Mouse (Mus musculus): Measurements from ENCODE around the gene 4930432M17Rik.

The 4930432M17Rik gene

DNA sequence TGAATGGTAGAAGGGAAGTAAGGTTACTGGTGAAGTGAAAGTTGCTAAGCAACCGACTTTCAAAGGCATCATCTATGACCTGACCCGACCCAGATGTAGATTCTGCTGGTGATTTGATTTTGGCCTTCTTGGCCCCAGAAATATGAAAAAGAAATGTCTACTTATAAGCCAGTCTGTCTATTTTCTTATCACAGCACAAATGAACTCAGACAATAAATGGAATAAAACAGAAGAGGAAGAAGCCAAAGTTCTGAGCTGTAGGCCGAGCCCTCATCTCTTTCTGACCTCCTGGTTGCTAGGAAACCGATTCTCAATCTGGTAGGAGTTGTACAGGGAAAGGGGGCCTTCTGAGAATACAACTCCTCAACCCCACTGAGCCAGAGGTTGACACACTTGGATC is at the start of gene 4930432M17Rik:
Gene 4930432M17Rik (plus strand): TSS at position 301 of the 400 bp plus-strand sequence.
- DNase-seq (ENCODE audit: extremely low spot score) = no peak

DNA sequence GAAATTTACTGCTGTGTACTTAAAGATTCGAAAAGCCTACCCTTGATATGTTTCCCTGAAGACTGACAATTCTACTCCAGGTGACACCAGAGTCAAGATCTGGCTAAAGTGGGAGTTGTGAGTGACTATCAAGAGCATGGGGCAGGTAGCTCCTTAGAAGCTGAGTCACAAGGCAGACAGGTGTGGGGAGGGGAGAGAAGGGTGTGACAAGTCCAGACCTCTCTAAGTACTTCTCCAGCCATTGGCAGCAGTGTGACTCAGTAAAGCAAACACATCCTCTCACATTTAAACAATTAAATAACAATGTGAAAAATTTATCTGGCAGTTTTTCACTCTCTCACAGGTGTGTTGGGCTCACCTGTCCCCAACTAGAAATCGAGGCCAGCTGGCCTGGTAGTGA is 44.9 kb upstream of the 4930432M17Rik start:
- DNase-seq (ENCODE audit: extremely low spot score) = no peak

DNA sequence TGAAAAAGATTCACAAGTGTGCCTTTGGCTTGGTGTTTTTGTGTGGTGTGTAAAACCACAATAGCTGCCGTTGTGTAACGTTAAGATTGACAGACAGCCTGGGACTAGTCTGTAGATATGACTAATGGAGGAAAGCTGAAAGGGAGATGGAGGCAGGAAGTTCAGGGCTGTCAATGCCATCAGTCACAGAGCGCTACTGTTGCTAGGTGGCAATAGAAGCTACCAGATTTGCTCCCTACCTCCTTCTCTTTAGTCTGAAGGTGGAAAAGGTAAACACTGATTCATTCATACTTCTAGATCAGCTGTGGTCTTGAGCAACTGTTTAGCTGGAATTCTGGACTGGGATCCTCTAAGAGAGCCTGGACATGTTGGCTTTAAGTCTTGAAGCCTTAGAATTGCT is 44.3 kb upstream of the 4930432M17Rik start:
- no peak for DNase-seq (ENCODE audit: extremely low spot score)

DNA sequence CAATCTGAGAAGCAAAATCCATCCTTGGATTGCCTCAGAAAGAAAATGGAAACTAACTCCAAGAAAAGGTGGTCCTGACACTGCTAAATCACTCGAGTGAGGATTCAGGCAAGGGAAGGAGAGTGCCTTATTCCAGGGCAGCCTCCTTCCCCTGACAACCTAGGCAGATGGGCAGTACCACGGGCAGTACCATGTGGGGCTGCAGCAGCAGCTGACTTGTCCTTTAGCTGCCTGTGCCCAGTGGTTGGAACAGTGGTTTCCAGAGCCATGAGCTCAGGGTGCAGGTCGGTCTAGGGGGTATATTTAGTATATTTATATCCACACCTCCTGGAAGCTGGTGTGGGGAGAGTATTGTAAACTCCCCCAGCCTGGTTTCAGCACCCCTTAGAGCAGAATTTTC is 42.3 kb upstream of the 4930432M17Rik start:
- DNase-seq (ENCODE audit: extremely low spot score) = no peak

DNA sequence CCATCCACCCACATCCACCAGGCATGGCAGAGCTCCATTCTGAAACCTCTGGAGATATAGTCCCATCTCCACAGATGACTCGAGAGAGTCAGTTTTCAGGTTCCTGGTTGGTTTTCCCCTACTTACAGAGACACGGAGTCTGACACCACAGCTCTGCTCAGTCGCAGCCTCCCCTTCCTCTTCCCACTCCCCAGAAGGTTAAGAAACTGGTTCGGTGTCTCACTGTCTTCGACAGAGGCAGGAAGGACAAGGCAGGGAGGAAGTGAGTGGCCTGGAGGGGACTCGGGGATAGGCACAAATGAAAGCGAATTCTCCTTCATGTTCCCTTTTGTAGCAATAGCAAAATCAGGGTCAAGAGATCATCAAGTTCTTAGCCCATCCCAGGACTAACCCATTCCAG is 39.9 kb upstream of the 4930432M17Rik start:
- no peak for DNase-seq (ENCODE audit: extremely low spot score)

DNA sequence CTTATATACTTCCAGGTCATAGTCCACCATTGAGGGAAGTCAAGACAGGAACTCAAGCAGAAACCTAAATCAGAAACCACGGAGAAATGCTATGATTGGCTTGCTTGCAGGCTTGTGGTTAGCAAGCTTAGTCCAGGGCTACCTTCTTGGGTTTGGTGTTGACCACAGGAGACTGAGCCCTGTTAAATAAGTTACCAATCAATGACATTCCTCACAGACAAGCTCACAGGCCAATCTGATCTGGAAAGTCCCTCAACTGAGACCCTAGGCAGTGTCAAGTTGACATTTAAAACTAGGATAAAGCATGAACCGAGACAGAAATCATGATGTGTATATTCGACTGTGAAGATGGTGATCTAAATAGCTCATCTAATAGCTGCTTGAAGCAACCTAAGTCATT is 35.6 kb upstream of the 4930432M17Rik start:
- no peak for DNase-seq (ENCODE audit: extremely low spot score)

DNA sequence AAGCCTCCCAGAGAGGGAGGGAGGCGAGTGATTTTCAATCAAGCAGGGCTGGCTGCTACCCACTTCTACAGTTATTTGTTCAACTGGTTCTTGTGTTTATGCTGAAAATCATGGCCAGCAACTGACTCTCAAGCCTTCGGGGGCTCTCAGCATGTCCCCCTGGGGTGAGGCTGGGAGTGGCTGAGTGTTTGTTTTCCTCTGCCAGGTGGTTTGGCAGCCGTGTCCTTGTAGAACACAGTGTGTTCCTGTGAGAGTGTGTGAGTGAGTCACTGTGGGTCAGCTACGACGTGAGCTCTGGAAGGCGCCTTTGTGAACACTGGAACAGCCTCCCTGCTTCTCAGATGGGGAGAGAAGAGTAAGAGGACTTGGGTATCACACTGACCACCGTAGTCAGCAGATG is 35.1 kb upstream of the 4930432M17Rik start:
- no peak for DNase-seq (ENCODE audit: extremely low spot score)

DNA sequence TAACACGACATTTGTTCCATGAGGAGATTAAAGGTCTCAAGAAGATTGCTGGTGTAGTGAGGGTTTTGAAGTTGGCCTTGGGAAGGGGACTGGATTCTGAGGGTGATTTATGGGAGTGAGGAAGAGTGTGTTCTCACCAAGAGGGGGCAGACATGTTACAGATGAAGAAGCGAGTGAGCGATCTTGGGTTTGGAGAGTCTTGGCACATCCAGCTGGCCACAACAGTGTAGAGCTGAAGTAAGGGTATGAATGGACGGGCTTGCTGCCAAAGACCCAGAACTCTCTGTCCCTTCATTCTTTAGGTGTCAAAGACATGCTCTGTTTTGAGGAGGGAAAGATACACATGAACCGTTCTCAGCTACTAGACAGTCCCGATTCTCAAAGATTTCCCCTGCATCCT is 34.2 kb upstream of the 4930432M17Rik start:
- DNase-seq (ENCODE audit: extremely low spot score) = no peak

DNA sequence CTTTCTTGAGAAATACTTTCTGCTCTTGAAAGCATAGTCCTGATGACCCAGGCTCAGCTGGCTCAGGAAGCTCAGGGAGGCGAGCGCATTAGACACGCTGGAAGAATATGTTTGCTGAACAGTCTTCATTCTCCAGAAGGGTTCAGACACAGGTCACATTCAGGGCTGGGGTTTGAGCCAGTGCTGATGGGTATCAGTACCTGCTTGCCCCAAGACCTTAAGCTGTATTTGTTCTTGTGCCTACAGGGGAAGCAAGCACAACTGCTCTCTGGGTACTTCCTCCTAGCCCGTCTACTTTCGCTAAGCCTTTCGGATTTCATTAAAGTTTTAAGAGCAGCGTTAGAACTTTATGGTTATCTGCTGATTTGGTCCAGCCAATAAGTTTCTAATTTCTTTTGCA is 33.8 kb upstream of the 4930432M17Rik start:
- DNase-seq (ENCODE audit: extremely low spot score) = no peak

DNA sequence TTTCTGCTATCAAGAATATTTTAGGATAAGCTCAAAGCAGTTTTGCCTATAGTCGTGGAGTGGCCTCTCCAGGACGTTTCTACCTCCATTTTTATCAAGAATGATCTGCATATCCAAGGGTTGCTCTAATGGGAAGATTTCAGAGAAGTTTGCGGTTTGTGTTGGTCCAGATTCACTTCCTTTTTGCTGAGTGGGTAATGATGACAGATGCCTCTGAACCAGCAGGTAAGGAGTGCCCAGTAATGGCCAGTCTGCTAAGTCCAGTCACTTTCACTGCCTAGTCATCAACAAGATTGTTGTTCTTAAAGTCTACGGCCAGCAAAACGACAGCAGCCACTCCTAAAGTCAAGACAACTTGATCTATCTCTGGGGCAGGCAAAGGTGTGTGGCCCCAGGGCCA is 32.8 kb upstream of the 4930432M17Rik start:
- DNase-seq (ENCODE audit: extremely low spot score) = no peak

DNA sequence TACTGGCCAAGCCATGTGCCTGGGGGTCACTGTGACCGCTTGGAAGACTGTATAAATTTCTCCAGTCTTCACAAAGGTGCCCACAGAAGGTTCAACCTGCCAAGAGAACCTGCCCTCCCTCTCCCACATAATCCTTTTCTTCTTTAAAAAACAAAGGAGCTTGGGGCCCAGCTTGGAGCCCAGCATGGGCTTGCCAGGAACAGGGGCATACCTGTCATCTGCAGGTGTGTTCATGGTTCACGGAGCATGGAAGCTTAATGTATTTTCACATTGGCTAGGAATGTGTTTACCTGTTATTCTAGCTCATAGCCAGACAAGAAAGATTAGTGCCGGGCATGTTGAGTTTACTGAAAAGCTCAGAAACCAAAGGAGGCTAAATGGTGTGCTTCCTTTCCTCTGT is 32.3 kb upstream of the 4930432M17Rik start:
- DNase-seq (ENCODE audit: extremely low spot score) = no peak

DNA sequence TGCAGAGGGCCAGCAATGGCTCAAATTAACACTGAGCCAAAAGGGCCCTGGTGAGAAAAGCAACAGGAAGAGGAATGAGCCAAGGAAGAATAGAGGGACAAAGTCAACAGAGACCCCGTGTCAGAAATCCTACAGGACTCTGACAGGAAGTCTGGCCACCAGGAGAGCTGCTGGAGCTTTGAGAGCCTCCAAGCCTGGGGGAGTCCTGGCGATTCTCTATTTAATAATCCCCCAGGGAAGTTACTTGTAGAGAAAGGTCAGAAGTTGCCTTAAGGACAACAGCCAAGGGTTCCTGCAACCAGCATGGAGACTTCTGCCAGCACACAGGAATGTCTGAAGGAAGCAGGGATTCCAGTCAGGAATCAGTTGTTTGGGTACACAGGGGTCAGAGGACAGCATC is 30.0 kb upstream of the 4930432M17Rik start:
- no peak for DNase-seq (ENCODE audit: extremely low spot score)

DNA sequence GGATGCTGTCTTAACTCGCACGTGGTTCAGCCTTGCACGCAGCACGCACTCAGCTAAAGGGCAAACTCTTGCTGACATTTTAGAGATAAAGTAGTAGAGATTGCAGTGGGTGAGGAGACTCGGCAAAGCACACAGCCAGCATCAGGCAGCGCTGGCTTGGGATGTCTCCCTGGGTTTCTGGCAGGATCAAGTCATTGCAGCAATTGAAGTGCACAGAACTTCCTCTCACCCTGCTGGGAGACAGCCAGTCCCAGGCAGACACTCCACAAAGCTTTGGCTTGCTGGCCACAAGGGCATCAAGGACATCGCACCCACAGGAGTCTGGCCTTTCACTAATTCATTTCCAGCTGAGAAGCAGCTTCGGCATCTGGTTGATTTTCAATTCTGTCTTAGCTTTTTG is 27.3 kb upstream of the 4930432M17Rik start:
- DNase-seq (ENCODE audit: extremely low spot score) = no peak

DNA sequence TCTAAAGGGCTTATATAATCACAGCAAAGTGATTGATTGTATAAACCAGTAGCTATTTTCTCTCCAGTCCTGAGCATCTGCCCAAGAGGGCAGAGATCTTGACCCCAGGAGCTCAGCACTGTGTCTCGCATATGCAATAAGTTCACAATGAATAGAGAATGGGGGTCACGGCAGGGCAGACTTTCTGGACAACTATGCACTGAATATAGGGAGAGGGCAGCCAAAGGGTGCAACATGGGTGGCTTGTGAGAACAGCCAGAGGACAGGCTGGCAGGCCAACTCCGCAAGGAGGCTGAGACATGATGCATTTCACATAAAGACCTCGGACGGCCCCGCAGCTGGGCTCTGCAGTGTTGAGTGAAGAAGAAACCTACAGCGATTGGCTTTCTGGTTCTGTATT is 25.1 kb upstream of the 4930432M17Rik start:
- peak; percentile 50 for DNase-seq (ENCODE audit: extremely low spot score)

DNA sequence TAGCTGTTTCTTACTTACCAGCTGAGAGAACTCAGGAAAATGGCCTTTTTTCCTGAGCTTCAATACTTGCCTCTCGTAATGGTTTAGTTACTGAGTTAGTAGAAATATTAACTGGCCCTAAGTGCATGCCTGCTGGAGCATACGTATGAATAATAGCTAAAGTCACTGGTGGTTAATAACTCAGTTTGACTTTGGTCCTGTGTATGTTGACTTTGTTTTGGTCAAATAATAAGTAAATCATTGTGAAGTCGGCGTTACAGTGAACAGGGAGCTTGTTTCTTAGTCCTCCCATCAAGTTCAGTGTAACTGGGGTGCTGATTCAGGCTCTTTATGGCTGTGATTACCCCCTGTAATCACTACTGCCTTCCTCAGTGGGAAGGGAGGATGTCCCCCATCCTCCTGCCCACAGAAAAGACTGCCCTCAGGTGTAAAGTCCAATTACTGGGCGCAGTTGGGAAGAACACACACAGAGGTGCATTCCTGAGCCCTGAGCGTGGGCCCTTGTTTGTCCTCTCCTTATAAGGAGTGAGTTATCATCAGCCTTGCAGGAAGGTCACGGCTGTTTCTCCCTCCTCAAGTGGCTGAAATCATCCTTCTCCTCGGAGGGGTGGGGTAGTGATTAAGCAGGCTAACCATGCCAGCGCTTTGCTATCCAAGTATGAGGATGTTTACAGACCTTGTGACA is 24.1 kb upstream of the 4930432M17Rik start:
- peak; percentile 42 for DNase-seq (ENCODE audit: extremely low spot score)

DNA sequence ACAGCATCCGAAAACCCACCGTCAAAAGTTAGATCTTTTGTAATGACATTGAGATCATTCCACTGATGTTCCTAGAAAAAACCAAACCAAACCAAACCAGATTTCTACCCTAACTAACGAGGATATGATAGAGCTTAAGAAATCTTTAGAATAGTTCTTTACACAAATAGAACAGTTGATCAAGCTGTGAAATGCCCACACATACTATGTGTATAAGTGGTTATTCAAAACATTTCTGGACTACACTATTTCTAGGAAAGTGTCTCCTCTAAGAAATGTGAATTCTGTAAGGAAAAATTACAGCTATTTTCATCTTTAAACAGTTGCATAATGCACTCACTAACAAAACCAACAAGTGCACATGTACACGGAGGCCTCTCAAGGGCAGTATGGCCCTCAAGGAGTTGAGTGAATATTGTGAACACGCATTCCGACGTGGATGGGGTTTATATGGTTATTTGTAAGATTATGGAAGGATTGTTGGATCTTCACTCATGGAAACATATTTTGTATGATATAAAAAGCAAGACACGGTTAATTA is 22.3 kb upstream of the 4930432M17Rik start:
- DNase-seq (ENCODE audit: extremely low spot score) = no peak

DNA sequence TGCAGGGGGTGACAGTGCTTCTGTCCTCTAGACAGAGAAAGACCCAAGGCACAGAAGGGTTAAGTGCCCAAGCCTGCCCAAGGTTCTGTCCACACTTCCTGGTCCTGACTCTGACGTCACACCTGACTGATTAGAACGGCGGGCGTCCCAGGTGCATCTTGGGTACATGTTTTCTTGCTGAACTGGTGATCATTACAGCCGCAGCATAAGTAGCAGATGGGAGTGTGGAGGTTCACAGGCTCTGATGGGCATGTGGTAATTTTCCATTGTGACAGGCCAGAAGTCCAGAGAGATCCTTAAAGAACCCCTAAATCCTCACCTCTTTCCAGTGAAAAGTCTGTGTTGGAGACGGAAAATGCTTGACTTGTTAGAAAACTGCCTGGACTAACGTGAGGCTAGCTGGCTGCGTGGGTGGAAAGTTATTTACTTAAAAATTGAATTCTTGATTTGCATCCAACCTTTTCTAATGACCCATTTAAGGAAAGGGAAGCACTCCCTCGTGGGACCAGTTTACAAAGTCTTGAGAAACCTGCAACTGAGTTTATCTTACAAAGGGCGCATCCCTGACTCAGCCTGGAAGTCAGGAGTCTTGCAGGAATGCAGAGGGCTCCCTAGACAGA is 20.4 kb upstream of the 4930432M17Rik start:
- no peak for DNase-seq (ENCODE audit: extremely low spot score)

DNA sequence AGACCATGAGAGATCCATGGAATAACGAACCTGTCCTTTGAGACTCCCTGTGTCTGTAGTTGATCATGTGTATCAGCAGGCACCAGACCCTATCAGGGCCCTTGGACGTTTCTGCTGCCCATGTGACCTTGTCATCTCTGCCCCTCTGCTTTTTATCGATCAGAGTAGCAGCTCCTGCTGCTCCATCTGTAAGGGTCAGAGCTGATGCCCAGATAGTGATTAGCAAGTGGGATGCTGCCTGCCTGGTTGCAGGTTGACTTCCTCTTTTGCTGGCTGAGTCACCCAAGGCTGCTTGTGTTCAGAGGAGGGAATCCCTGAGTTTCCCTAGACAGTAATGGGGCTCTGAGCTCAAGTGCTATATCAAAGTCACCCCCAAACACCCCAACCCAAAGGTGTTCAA is 18.9 kb upstream of the 4930432M17Rik start:
- no peak for DNase-seq (ENCODE audit: extremely low spot score)

DNA sequence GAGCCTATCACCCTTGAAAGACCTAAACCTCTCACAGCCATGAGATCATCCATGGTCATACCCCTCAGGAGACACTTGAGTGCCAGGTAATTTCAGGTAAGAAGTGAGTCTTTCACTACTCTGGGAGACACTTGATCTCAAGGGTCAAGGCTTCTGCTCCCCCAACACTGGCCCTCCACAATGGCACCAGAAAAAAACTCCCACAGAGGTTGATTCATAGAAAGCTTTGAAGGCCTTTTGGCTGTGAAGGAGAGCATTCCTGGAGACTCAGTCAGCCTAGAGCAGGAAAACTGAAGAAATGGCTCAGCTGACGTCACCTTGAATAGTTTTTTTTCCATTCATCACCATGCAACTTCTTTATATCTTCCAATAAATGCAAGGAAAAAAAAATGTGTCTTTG is 18.4 kb upstream of the 4930432M17Rik start:
- DNase-seq (ENCODE audit: extremely low spot score) = no peak

DNA sequence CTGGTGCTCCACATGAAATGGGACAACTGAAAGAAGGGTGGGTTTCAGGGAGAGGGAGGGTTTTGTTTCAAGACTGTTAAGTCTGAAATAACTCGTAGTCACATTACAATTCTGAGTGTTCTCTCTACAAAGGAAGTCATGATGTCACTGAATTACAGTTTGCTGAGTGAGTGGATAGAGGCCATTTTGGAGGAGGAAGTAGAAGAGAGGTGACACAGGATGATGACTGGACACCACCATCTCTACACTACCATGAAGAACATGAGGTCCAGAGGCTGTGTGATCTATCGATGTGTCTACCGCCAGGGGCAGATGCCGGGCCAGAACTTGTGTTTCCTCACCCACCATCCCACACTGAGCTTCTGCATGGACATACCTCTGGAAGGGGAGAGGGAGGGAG is 13.6 kb upstream of the 4930432M17Rik start:
- DNase-seq (ENCODE audit: extremely low spot score) = no peak

DNA sequence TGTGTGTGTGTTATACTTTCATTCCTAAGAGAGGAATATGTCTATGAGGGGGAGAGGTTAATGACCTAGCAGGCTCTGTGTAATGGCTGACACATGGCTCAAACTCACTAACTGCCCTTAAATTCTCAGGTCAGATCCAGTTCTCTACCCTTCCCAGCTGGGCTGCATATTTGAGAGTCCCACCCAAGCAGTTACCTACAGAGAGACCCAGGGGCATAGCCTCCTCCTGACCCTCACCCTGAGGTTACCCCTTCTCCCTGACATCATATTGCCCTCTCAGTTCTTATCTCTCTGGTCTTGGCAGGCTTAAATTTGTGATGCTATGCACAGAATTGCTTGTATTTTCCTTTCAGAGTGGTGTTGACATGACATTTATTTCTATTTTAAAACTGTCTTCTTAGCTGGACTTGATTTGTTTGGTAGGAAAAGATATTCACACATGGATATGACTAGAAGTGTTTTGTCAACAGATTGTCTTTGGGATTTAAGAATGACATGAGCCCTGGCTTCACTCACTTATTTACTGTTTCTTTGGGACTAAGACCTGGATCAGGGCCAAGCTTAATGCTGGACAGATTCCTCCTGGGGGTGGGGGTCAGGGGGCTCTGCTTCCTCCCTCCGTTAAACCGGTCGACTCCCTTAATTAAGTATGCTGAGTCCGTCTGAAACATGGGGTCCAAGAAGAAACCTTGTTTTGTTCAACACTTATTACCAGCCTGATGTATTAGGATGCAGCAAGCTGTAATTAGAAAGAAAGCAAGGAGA is 7.7 kb upstream of the 4930432M17Rik start:
- DNase-seq (ENCODE audit: extremely low spot score) = no peak

DNA sequence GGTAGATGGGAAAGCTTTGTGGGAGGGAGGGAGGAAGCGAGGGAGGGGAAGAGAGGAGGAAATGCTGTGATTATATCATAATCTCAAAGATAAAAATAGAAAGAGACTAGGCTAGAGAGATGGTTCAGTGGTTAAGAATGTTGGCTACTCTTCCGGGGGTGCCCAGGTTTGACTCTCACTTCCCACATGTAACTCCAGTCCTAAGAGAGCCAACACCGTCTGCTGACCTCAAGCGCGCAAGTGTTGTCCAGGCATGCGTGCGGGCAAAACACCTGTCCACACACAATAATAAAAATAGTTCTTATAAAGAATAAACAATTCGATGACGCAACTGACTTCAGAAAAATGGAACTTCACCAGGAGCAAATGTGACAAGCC is 7.1 kb upstream of the 4930432M17Rik start:
- DNase-seq (ENCODE audit: extremely low spot score) = no peak

Data from embryo, embryonic 9.5 days (tissue).